Mouse (Mus musculus) liver, adult 2 months (tissue): Measurements from ENCODE around the gene Rassf1.

Experiments
- CTCF ChIP-seq: fragments of 200-500 bp; IDR thresholded peaks from 2 replicates; pipeline ENCODE4 v1.5.1; 2011; ENCODE audit warnings: low read depth, low read length, control low read depth
- POLR2A ChIP-seq: fragments of 200-500 bp; IDR thresholded peaks from 2 replicates; pipeline ENCODE4 v1.6.1; 2011; ENCODE audit warnings: low read length, control low read depth; ENCODE audit not compliant: insufficient read depth; ENCODE audit errors: extremely low read depth

- TF ChIP-seq CTCF = no peak
- TF ChIP-seq POLR2A = no peak
These were observed 568 bp downstream of the Rassf1 start for GRCm38 (mm10) chr9:107551890-107552355.
